Mouse (Mus musculus) C2C12 (cell line): Measurements from ENCODE around the gene Mlana.
A peak's percentile ranks its signal among the peaks of the same experiment; 100 is the strongest.

Source experiments
- CEBPB ChIP-seq: IDR thresholded peaks from one replicate; pipeline ENCODE4 v1.6.1; 2011; ENCODE audit warnings: low read depth, mild to moderate bottlenecking, control low read depth, moderate library complexity
- CTCF ChIP-seq: IDR thresholded peaks from one replicate; pipeline ENCODE4 v1.5.1; 2011; ENCODE audit not compliant: control insufficient read depth, insufficient read depth, insufficient read length
- FOSL1 ChIP-seq: IDR thresholded peaks from one replicate; pipeline ENCODE4 v1.8.0; 2011; ENCODE audit warnings: mild to moderate bottlenecking, low read length; ENCODE audit not compliant: poor library complexity, insufficient read depth, severe bottlenecking
- MAX ChIP-seq: IDR thresholded peaks from one replicate; pipeline ENCODE4 v1.6.1; 2011; ENCODE audit warnings: mild to moderate bottlenecking, control low read depth
- MYOD1 ChIP-seq: IDR thresholded peaks from one replicate; pipeline ENCODE4 v1.6.1; 2011; ENCODE audit warnings: low read depth; ENCODE audit not compliant: control insufficient read depth, insufficient read length
- MYOG ChIP-seq: IDR thresholded peaks from one replicate; pipeline ENCODE4 v1.6.1; 2011; ENCODE audit not compliant: control insufficient read depth, insufficient read length; ENCODE audit errors: extremely low read depth
- USF1 ChIP-seq: IDR thresholded peaks from one replicate; pipeline ENCODE4 v1.6.1; 2011; ENCODE audit warnings: low read depth, mild to moderate bottlenecking, control low read depth, moderate library complexity

DNA sequence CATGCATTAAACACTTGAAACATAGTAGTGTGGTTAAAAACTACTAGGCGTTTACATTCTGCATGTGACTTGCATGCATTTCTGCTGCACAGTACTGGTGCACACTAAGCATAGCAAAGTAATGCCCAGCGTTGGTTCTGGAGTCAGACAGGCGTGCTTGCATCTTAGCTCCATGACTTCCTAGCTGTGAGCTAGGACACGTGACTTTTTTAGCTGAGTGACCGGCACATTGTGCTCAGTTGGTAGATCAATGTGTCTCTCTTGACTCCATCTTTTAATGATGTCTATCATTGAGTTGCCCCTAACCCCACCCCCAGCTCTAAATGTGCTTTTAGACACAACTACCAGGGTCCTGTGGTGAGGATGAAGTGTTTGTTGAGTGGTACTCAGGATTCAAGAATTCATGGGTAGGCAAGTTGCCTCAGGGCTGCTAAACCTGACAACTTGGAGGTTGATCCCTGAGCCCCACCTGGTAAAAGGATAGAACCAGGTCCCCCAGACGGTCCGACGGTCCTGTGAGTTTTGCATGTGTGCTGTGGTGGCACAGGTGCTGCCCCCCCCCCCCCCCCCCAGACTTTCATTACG is 9.8 kb downstream of the Mlana start:
- TF ChIP-seq MYOG: no peak
- TF ChIP-seq CTCF: no peak
- TF ChIP-seq USF1: peak; percentile 28
- no peak for TF ChIP-seq MYOD1
- TF ChIP-seq CEBPB: no peak
- TF ChIP-seq MAX: no peak
- no peak for TF ChIP-seq FOSL1
